Mouse (Mus musculus): ENCODE results near the gene Tmem106c. TPM values are rescaled to one million over a fixed set of nuclear protein-coding genes. Genes with fewer than 3 reads are reported as not detected.
A peak's percentile ranks its signal among the peaks of the same experiment; 100 is the strongest.

The Tmem106c gene
- total RNA-seq, 2 experiments from 2014 or later: 10.9 to 15.3 TPM

- peak; percentile 70 for DNase-seq (ENCODE audit: low spot score)
- intact Hi-C loops (cut with DNase I): no loop called here
Measured at GRCm38 (mm10) chr15:97992712-97993286, 28.8 kb downstream of the Tmem106c start.

- intact Hi-C loops (cut with DNase I): no loop called here
- no peak for DNase-seq (ENCODE audit: low spot score)
Measured at GRCm38 (mm10) chr15:97996716-97997256, 32.8 kb downstream of the Tmem106c start.

- no peak for DNase-seq (ENCODE audit: low spot score)
- intact Hi-C loops (cut with DNase I): no loop called here
Measured at GRCm38 (mm10) chr15:97999546-97999945, 35.5 kb downstream of the Tmem106c start.

DNA sequence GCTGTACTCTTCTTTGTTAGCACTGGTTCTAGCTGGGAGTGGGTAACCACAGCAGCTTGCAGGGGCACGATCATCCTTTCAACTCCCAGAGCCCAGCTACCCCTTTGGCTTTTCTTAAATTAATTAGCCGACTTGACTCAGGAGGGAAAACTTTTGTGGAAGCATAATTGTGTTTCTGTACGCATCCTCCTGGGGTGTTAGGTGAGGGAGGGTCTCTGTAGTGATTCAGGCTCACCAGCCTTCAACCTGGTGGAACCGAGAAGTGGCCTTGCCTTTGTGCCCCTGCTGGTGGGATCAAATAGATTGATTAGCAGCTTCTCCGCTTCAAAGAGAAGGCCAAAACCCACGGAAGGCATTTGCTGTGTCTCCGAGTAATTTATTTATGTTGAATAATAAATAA, 36.0 kb downstream of the Tmem106c start:
- no peak for DNase-seq (ENCODE audit: low spot score)
- intact Hi-C loops (cut with DNase I): no loop called here

DNA sequence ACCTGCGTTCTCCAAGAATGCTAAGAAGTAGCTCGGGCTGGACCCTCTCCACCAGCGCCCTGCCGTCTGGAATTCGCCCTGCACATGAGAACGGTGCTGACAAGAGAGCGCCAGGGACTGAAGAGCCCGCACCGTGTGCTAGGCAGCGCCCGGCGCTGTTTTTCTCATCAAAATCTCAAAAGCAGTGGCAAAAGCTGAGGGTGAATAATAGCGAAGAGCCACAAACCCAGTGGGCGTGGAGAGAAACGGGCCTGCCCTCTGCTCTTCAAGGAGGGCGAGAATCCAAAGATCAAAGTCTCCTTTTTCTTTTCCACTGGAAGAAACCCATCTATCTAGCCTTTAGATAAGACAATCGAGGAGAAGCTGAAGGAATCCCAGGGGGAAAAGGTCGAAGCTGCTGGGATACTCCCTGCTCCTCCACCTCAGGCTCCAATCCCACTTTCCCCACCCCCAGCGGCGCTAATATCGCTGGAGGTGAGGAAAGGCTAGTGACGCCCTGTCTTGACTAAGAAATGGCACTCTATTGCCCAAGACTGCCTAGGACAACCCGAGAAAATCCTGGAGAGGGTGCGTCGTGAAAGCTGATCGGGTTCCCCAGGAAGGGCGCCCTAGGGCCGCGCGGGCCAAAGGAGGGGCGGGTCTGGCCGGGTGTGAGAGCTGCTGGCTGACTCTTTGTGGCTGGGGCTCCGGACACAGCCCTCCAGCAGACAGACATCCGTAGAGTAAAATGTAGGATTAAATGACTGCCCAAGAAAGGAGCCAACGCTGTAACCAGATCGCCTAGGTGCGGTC, 37.5 kb downstream of the Tmem106c start:
- no peak for DNase-seq (ENCODE audit: low spot score)
- intact Hi-C loops (cut with DNase I): no loop called here

DNA sequence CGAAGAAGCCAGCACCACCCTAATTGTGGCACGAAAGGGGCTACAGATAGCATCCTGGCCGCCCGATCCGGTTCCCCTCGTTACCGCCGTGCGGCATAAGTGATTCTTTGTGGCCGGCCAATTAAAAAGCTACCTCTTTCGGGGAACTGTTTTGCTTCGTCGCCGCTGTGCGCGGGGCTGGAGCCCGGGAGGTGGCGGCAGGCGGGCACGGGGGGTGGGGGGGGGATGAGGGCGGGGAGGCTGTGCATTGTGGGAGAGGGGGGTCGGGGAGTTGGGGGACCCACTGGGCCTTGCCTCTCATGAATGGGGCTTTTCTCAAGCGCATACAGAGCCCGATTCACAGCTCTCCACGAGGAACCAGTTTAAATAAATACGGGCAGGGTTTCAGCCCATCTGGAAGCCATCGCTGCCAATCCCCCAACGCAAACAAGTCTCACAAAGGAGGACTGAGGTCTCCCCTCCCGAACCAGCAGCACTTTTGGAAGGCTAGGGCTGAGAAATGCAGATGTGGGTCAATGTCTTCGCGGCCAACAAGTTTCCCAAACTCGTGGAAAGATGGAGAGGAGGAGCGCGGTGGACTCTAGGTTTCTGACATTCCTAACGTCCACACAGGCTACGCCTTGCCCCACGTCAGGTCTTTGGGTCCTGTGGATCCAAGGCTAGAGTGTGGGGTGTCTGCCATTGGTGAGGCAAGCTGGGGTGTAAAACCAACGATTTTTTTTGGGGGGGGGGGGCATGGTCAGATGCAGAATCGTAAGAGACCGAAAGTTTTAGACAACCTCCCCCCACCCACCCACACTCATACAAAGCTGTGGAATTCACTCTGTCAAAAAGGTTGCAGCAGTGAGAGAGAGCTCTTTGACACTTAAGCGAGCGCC, 38.4 kb downstream of the Tmem106c start:
- DNase-seq (ENCODE audit: low spot score): no peak
- intact Hi-C loops (cut with DNase I): no loop called here

DNA sequence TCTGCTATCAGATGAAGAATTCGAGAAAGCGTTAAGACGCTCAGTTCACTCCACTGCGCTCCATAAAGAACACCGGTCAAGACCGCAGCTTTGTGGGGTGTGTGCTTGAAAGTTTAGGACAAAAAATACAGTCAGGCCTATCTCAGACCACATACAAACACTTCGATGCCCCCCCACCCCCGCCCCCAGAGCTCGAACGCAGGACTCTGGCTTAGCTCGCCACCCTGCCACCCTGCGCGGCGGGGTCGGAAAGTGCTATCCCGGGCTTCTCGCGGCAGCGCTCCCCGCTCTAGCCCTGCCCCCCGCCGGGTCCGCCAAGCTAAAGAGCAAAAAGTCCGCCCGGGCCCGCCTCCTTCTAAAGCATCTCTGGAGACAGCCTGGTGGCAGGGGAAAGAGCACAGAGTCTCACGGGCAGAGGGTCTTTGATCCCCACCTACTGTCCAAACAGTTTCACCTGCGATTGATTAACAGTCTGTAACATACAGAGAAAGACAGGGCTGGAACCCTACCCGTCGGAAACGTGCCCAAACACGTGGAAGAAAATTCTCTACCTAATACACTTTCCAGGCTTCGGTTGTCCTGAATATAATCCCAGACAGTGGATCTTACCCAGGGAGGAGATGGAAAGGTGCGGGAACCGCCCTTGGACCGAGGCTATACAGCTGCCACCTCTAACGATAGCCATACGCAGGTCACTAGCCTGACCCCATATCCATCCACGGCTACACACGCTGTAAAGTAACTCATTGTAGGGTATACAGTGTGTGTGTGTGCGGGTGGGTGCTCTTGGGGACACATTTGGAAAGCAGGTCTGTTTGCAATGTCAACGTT, 39.2 kb downstream of the Tmem106c start:
- DNase-seq (ENCODE audit: low spot score): no peak
- intact Hi-C loops (cut with DNase I): no loop called here

GRCm38 (mm10) chr15:98003822-98004739, 40.1 kb downstream of the Tmem106c start, which contains the start of gene Col2a1:
Gene Col2a1, minus strand, starts transcription at chr15:98004695.
- DNase-seq (ENCODE audit: low spot score): no peak
- intact Hi-C loops (cut with DNase I): no loop called here

GRCm38 (mm10) chr15:98004740-98005159, 40.8 kb downstream of the Tmem106c start:
- intact Hi-C loops (cut with DNase I): no loop called here
- no peak for DNase-seq (ENCODE audit: low spot score)

- intact Hi-C loops (cut with DNase I): no loop called here
- no peak for DNase-seq (ENCODE audit: low spot score)
Measured at GRCm38 (mm10) chr15:98005181-98005580, 41.2 kb downstream of the Tmem106c start.

DNA sequence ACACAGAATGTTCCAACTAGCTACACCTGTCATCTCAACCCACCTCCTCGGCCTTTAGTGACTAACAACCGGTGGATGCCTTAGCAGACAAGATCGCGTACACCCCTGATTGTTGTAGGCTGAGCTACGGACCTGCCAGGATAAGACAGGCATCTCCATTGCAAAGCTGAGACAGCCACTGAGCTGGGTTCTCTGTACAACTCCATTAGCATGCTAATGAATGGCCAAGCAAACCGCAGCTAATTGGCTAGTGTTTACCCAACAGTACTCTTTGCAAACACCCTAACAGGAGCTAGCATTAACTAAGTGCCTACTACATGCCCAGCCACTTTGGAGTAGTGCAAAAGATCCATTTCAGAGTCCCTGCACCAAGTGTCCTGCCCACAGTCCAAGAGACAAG, 48.8 kb downstream of the Tmem106c start:
- DNase-seq (ENCODE audit: low spot score): no peak
- intact Hi-C loops (cut with DNase I): no loop called here

DNA sequence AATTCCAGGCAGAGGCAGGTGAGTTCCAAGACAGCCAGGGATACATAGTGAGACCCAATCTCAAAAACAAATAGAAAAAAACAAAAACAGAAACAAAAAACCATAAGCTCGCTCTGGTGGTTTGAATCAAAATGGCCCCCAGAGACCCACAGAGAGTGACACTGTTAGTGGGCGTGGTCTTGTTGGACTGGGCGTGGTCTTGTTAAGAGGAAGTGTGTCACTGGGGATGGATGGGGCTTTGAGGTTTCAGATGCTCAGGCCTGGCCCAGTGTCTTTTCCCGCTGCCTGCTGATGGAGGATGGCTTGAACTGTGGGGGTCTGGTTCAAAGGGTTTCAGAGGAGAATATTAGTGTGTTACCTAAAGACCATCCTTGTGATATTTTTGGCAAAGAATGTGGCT, 53.9 kb downstream of the Tmem106c start:
- no peak for DNase-seq (ENCODE audit: low spot score)
- intact Hi-C loops (cut with DNase I): no loop called here

DNA sequence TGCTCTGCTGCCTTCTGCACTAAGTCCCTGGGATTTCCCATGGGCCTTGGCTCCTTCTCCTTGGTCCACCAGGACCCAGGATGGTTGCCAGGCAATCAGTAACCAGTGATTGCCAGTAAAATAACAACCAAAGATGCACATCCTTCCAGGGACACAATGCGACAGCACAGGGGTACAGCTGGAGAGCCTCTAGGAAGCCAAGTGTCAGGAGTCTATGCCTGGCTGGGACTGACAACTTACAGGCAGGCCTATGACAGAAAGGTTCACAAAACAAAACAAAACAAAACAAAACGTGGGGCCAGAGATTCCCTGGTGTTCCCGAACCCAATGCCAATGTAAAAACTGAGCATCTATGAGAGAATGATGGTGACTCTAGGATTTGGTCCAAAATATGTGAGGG, 55.0 kb downstream of the Tmem106c start:
- intact Hi-C loops (cut with DNase I): no loop called here
- no peak for DNase-seq (ENCODE audit: low spot score)

Other genes with a start within 250 kb of the Tmem106c start
- 1 to 10 TPM; 1.4 to 1.8 TPM for gene Endou, start 232.9 kb upstream of the Tmem106c start, total RNA-seq (2021)
- 10 to 100 TPM; 20.7 to 26.5 TPM for gene Rapgef3, start 196.2 kb upstream of the Tmem106c start, total RNA-seq (2021)
- 10 to 100 TPM; 76.5 to 83.0 TPM for gene Slc48a1, start 185.7 kb upstream of the Tmem106c start, total RNA-seq (2021)
- gene Hdac7, start 119.7 kb upstream of the Tmem106c start, total RNA-seq (2021): 10 to 100 TPM; 30.3 to 33.0 TPM
- gene Vdr, start 53.6 kb upstream of the Tmem106c start, total RNA-seq (2021): 1 to 10 TPM; 1.5 to 2.5 TPM
- gene Col2a1, start 40.5 kb downstream of the Tmem106c start, total RNA-seq (2021): under 1 TPM; 0.36 to 0.52 TPM
- gene Pfkm, start 128.4 kb downstream of the Tmem106c start, total RNA-seq (2021): 100 to 1,000 TPM; 887 to 925 TPM
- gene Senp1, start 129.5 kb downstream of the Tmem106c start, total RNA-seq (2021): 10 to 100 TPM in 1 of 2 experiments, 1 to 10 TPM in 1; 9.9 to 10.2 TPM
- 100 to 1,000 TPM; 102 to 106 TPM for gene Asb8, start 201.4 kb downstream of the Tmem106c start, total RNA-seq (2021)
- gene Ccdc184, start 203.0 kb downstream of the Tmem106c start, total RNA-seq (2021): under 1 TPM; 0.81 to 0.91 TPM
- not detected for gene Olfr288, start 231.3 kb downstream of the Tmem106c start, total RNA-seq (2021)

Data from heart, postnatal 25 days (tissue).